Mouse (Mus musculus) midbrain, embryonic 13.5 days (tissue): ENCODE results near the gene Clpx. TPM values are rescaled to one million over a fixed set of nuclear protein-coding genes. Genes with fewer than 3 reads are reported as not detected.
A peak's percentile ranks its signal among the peaks of the same experiment; 100 is the strongest.

Experiments used
- ATAC-seq: fragments of 200-750 bp; cut with Nextera tagmentation; 2 replicates; pipeline ENCODE4 v1.8.0; 2017; ENCODE audit warnings: mild to moderate bottlenecking, moderate TSS enrichment, moderate library complexity
- H3K27ac ChIP-seq: fragments of 300-500 bp; sonication (generic); 2 replicates; pipeline ENCODE4 v1.5.1; 2015; ENCODE audit warnings: inconsistent platforms, mild to moderate bottlenecking, moderate library complexity
- H3K27me3 ChIP-seq: fragments of 300-500 bp; sonication (generic); 2 replicates; pipeline ENCODE4 v1.6.1; 2015; ENCODE audit warnings: mild to moderate bottlenecking, inconsistent platforms
- H3K36me3 ChIP-seq: fragments of 300-500 bp; sonication (generic); 2 replicates; pipeline ENCODE4 v1.6.1; 2015; ENCODE audit warnings: mild to moderate bottlenecking, inconsistent platforms
- H3K4me1 ChIP-seq: fragments of 300-500 bp; sonication (generic); replicated peaks from 2 replicates; pipeline ENCODE4 v1.6.1; 2015; ENCODE audit warnings: inconsistent platforms
- H3K4me2 ChIP-seq: fragments of 300-500 bp; sonication (generic); replicated peaks from 2 replicates; pipeline ENCODE4 v1.6.1; 2015; ENCODE audit warnings: moderate library complexity, mild to moderate bottlenecking, inconsistent platforms
- H3K4me3 ChIP-seq: fragments of 300-500 bp; sonication (generic); replicated peaks from 2 replicates; pipeline ENCODE4 v1.5.1; 2015; ENCODE audit warnings: mild to moderate bottlenecking, inconsistent platforms
- H3K9ac ChIP-seq: fragments of 300-500 bp; sonication (generic); replicated peaks from 2 replicates; pipeline ENCODE4 v1.6.1; 2015; ENCODE audit warnings: mild to moderate bottlenecking, inconsistent platforms
- H3K9me3 ChIP-seq: fragments of 300-500 bp; sonication (generic); 2 replicates; pipeline ENCODE4 v1.6.1; 2016; ENCODE audit warnings: mild to moderate bottlenecking, inconsistent platforms
- whole genome bisulfite sequencing: fragments of 180-500 bp; shearing (Covaris S2); methylation state at CpG from one replicate; pipeline ENCODE4 v1.1.7; 2015; 5-methylcytosine and 5-hydroxymethylcytosine counted together
- polyA plus RNA-seq: library from polyadenylated mRNA; unstranded; fragments of >200 nt; fragmentation: Nextera tagmentation; extraction: Ambion mirVana; gene quantifications from 2 replicates; pipeline ENCODE4 v1.2.1, GENCODE M21; 2015

Clpx gene
- 42.5 and 44.1 TPM in 2 replicates for polyA plus RNA-seq

DNA sequence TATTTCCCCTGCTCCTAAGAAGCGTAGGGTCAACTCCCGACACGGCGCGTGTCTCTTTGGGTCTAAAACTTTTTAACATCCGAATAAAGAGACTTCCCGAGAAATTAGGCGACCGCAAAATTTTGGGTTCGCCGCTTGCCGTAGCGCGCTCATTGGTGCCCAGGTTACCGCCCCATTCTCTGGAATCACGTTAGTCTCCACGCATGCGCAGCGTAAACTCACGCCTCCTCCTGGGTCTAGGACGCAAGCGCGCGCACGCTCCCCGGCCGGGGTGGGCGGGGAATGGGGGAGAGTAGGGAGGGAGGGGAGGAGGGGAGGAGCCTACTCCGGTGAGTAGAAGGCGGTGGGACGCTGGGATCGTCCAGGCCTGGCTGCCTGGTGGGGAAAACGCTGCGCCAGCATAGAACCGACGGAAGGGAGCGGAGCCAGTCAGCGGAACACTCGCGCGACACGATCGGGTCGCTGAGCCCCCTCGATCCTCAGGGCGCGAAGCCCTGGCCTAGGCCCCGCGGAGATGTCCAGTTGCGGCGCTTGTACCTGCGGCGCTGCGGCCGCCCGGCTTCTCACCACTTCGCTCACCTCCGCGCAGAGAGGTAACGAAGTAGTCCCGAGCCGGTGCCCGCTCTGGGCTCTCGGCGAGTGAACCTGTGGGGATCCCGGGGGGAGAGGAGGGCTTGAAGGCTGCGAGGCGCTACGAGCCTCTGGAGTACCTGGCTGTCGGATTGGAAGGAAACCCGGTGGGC is at the start of gene Clpx:
Gene Clpx, plus strand, starts transcription at position 288 of the 743 bp plus-strand sequence.
- Histone ChIP-seq H3K27me3 (no peaks in the 10 kb centered on the region), H3K27ac (peak within 1 kb of the TSS; percentile 83), H3K4me2 (peak within 1 kb of the TSS; percentile 93), H3K4me1 (peaks cover 26% of the 10 kb centered on the region), H3K4me3 (peak within 1 kb of the TSS; percentile 97), H3K9ac (peak within 1 kb of the TSS; percentile 93), H3K36me3 (0 out of 2 replicates have a peak, but pooled peaks cover 7% of the 10 kb centered on the region), H3K9me3 (no peaks in the 10 kb centered on the region)
- peak; percentile 98 for ATAC-seq
- WGBS = under 1% methylated on average over 71 of the region's 71 CpGs

DNA sequence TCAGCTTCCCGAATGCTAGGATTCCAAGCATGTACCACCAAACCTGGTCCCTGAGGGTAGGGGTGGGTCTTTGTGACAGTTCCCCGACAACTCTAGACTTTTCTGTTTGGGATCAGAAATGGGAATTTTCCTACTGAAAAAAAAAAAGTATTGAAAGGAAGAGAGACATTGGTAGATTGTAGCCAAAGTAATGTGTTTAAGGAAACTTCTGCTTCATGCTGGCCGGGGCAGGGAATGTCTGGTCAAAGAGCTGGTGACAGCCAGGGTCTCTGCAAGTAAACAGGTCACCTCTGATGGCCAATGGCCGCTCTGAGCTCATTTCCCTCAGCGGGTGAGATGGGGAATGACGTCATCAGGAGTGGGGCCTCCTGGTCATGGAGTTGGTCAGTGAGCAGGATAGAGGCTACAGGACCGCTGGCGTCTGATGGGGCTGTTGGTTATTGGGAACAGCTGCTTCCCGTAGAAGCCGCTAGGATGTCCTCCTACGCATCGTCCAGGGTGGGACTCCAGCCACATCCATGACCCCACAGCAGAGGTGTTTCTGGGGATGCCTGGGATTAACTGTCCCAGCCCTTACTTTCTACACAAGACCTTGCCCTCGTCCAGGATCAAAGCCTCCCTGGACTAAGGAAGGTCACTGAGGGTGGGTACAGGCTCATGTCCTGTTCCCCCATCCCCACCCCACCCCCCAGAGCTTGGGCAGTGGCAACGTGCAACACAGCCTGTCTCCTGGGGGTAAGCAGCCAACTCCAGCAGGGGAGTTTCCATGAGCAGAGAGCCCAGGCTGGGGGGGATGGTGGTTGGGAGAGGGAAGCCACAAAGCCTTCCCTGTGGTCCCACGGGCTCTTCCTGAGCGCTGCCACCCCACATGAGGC is 46.3 kb upstream of the Clpx start:
- no peak overlapping the region for H3K9ac ChIP-seq
- H3K27ac ChIP-seq = no peak overlapping the region
- no peaks in the 10 kb centered on the region for H3K27me3 ChIP-seq
- no peak overlapping the region for H3K4me2 ChIP-seq
- WGBS = 85% methylated on average over 16 of the region's 16 CpGs
- no peaks in the 10 kb centered on the region for H3K9me3 ChIP-seq
- ATAC-seq = no peak
- no peak overlapping the region for H3K4me3 ChIP-seq
- H3K4me1 ChIP-seq = peaks cover 13% of the 10 kb centered on the region; the same call in 1 of the 2 replicates
- no peaks in the 10 kb centered on the region for H3K36me3 ChIP-seq

DNA sequence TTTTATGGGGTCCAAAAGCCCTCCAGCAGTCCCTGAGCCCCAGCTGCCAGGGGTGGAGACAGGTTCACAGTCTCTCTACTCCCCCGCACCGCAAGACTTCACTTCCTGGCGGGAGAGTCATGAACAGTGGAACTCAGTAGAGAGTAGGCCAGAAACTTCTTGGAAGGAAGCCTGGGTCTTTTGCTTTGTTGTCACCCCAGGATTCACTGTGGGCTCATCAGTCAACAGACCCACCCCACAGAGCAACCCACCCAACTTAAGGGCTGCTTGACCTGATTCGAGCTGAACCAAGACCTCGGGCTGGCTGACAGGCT is 45.7 kb upstream of the Clpx start:
- H3K27ac ChIP-seq = no peak overlapping the region
- peaks cover 7% of the 10 kb centered on the region; the same call in 1 of the 2 replicates for H3K4me1 ChIP-seq
- 95% methylated on average over 5 of the region's 5 CpGs for WGBS
- H3K4me2 ChIP-seq = no peak overlapping the region
- H3K27me3 ChIP-seq = no peaks in the 10 kb centered on the region
- H3K4me3 ChIP-seq = no peak overlapping the region
- ATAC-seq = no peak
- no peaks in the 10 kb centered on the region for H3K36me3 ChIP-seq
- H3K9ac ChIP-seq = no peak overlapping the region
- no peaks in the 10 kb centered on the region for H3K9me3 ChIP-seq

DNA sequence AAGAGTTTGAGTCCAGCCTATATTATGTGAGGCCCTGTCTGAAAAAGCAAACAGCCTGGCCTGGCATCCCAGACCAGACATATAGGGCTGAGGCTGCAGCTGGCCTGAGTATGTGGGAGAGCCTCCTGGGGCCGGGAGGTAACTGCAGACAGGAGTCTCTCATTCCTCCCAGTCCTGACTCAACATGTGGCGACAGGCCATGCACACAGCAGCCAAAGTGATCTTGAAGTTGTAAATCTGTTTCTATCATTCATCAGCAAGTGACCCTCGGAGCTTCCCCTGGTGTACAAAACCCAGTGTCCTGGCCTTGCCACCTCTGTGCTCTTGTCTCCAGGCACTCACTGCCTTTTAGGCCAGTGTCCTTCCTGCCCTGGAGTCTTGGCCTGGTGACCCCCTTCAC is 42.0 kb upstream of the Clpx start:
- WGBS = 83% methylated on average over 3 of the region's 3 CpGs
- H3K9ac ChIP-seq = no peak overlapping the region
- H3K4me2 ChIP-seq = no peak overlapping the region
- no peaks in the 10 kb centered on the region for H3K36me3 ChIP-seq
- ATAC-seq = no peak
- no peaks in the 10 kb centered on the region for H3K9me3 ChIP-seq
- no peaks in the 10 kb centered on the region for H3K4me1 ChIP-seq
- no peaks in the 10 kb centered on the region for H3K27me3 ChIP-seq
- H3K4me3 ChIP-seq = no peak overlapping the region
- no peak overlapping the region for H3K27ac ChIP-seq

DNA sequence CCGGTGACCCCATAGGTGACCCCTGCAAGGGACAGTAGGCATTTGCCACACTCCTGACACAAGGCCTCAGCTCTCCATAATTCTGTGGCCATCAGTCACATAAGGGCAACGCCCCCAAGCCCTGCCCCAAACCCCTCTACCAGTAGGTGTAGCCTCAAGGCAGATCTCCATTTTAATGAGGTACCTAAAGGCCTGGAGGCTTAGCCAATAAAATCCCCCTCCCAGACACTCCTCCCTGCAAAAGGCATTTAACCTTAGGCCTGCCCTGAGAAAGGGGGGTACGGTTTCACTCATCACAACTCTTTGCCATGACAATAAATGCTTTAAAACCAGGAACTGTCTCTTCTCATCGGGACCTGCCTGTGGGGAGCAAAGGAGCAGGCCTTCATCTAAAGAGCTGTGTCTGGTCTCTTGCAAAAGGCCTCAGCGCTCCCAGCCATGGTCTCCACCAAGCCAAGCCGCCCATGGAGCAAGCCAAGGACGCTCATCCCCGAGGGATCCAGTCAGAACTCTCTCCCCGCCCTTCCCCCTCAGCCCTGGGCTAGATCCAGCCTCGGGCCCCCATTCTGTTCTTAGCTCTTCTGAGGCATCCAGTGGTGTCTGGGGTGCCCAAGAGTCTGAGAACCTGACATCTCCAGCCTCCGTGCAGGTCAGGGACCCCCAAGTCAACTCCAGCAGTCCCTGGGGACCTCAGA is 38.0 kb upstream of the Clpx start:
- H3K36me3 ChIP-seq = no peaks in the 10 kb centered on the region
- no peak overlapping the region for H3K27ac ChIP-seq
- WGBS = 67% methylated on average over 11 of the region's 11 CpGs
- no peak overlapping the region for H3K9ac ChIP-seq
- no peaks in the 10 kb centered on the region for H3K4me1 ChIP-seq
- H3K9me3 ChIP-seq = no peaks in the 10 kb centered on the region
- H3K4me3 ChIP-seq = no peak overlapping the region
- H3K27me3 ChIP-seq = no peaks in the 10 kb centered on the region
- no peak overlapping the region for H3K4me2 ChIP-seq
- no peak for ATAC-seq

DNA sequence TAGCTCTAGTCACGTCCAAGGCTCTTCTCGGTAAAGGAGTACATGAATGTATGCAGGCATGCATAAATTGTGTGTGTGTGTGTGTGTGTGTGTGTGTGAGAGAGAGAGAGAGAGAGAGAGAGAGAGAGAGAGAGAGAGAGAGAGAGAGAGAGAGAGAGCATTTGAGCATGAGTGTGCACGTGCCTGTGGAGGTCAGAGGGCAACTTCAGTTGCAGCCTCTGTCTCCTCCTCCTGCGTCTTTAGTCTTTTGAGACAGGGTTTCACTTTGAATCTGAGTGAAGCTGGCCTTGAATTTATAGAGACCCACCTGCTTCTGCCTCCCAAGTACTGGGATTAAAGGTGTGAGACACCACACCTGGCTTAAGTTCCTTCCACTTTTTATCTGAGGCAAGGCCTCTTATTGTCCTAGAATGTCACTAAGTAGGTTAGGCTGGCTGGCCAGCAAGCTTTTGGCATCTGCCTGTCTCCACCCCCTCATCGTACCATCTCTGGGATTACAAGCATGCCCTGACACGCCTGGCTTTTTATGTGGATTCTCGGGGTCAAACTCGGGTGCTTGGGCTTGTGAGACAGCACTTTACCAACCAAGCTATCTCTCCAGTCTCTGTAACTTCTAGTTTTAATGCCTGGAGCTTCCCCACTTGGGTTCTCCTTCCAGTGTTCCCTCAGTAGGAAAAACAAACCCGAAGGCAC is 36.7 kb upstream of the Clpx start:
- Histone ChIP-seq H3K9me3 (no peaks in the 10 kb centered on the region), H3K9ac (no peak overlapping the region), H3K4me2 (no peak overlapping the region), H3K4me1 (no peaks in the 10 kb centered on the region), H3K4me3 (no peak overlapping the region), H3K36me3 (no peaks in the 10 kb centered on the region), H3K27ac (no peak overlapping the region), H3K27me3 (no peaks in the 10 kb centered on the region)
- 60% methylated on average over 9 of the region's 9 CpGs for WGBS
- no peak for ATAC-seq

DNA sequence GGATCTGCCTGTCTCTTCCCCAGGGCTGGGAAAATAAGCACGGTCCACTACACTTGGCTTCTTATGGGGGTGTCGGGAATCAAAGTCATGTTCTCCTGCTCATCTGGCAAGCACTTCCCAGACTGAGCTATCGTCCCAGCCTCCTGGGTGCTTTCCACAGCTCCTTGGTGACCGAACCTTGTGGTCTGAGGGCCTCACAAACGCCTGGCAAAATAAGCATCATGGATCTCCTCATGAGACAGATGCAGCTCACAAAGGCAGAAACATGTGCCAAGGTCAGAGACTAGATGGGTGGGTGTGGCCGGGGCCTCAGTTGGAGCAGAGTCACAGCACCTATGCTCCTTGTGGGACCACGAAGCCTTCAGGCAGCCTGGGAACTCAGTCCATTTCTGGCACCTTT is 34.7 kb upstream of the Clpx start:
- WGBS = 81% methylated on average over 7 of the region's 7 CpGs
- Histone ChIP-seq H3K9ac (no peak overlapping the region), H3K27me3 (no peaks in the 10 kb centered on the region), H3K4me3 (no peak overlapping the region), H3K36me3 (no peaks in the 10 kb centered on the region), H3K4me2 (no peak overlapping the region), H3K4me1 (no peaks in the 10 kb centered on the region), H3K27ac (no peak overlapping the region), H3K9me3 (no peaks in the 10 kb centered on the region)
- ATAC-seq = no peak

DNA sequence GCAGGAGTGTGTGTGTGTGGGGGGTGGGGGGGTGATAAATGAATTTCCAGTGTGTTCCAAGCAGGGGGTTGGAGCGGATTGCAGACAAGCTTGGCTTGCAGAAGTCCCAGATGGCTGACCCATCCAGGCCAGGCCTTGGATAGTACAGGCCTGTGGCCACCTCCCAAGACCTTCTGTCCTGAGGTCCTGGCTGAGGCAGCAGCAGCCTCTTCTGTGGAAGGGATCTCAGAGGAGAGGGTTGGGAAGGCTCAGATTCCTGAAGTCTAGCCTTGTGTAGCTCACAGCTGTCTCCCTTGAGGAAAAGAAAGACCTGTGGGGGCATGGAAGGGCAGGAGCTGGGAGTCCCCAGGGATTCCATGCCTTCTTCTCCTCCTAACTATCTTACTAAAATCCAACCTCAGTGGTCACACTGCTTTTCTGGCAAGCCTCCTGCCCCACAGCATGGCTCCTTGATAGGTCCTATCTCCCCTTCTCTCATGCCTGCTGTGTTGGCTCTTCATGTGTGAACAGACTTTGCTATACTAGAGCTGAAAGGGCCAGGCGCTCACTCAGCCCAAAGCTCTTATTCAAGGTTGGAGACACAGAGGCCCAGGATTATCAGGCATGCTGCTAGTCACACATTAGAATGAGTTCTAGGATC is 32.3 kb upstream of the Clpx start:
- Histone ChIP-seq H3K36me3 (no peaks in the 10 kb centered on the region), H3K9ac (no peak overlapping the region), H3K9me3 (no peaks in the 10 kb centered on the region), H3K4me1 (0 out of 2 replicates have a peak, but pooled peaks cover 3% of the 10 kb centered on the region), H3K27me3 (no peaks in the 10 kb centered on the region), H3K4me3 (no peak overlapping the region), H3K27ac (no peak overlapping the region), H3K4me2 (no peak overlapping the region)
- 96% methylated on average over 2 of the region's 2 CpGs for WGBS
- ATAC-seq = no peak

DNA sequence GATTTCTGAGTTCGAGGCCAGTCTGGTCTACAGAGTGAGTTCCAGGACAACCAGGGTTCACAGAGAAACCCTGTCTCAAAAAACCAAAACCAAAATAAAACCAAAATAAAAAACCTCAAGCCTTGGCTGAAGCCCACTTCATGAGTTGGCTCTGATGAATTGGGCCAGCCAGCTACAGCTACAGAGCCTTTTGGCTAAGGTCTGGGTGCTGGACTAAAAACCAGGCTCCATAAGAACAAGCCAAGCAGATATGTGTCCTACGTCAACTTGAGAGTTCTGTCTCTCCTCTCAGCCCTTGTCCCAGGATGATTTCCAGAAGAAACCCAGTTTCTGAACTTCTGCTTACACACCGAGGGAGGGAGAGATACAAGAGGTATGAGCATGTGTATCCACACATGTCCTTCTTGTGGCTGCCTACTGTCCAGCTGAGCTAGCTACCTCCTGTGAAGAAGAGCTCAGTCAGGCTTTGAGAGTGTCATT is 31.4 kb upstream of the Clpx start:
- no peaks in the 10 kb centered on the region for H3K36me3 ChIP-seq
- H3K4me1 ChIP-seq = peaks cover 7% of the 10 kb centered on the region
- no peaks in the 10 kb centered on the region for H3K27me3 ChIP-seq
- 98% methylated on average over 3 of the region's 3 CpGs for WGBS
- H3K4me3 ChIP-seq = no peak overlapping the region
- no peaks in the 10 kb centered on the region for H3K9me3 ChIP-seq
- H3K4me2 ChIP-seq = no peak overlapping the region
- no peak overlapping the region for H3K27ac ChIP-seq
- no peak overlapping the region for H3K9ac ChIP-seq
- no peak for ATAC-seq

DNA sequence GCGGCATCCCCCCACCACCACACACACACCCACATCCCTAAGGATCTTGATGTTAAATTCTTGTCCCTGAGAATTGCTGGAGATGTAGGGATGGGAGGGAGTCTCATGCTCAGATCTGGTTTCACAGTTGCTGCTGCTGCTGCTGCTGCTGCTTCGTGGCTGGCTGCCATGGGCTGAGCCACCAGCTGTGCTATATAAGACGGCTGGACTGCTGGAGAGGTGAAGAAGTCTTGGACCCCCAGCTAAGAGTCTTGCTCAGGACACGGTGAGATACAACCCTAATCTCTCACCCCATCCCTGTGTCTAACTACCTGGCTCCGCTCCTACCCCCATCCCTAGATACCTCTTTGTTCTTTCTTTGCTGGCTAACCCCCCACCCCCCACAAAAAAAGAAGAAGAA is 29.1 kb upstream of the Clpx start, which contains the start of gene Cilp:
Gene Cilp, plus strand, starts transcription at position 222 of the 400 bp plus-strand sequence.
- 51% methylated on average over 5 of the region's 5 CpGs for WGBS
- Histone ChIP-seq H3K27ac (0 out of 2 replicates have a peak within 1 kb of the TSS, but pooled peaks have one; percentile 9), H3K27me3 (no peaks in the 10 kb centered on the region), H3K4me1 (peaks cover 19% of the 10 kb centered on the region), H3K4me2 (no peak within 1 kb of the TSS), H3K4me3 (no peak within 1 kb of the TSS), H3K36me3 (no peaks in the 10 kb centered on the region), H3K9ac (peak within 1 kb of the TSS; percentile 37; the same call in 1 of the 2 replicates), H3K9me3 (no peaks in the 10 kb centered on the region)
- ATAC-seq = no peak
